Mouse (Mus musculus) liver, embryonic 14.5 days (tissue): ENCODE results near the gene Cacna2d2.

Experiments used
- CTCF ChIP-seq: IDR thresholded peaks from 2 replicates; pipeline ENCODE4 v1.5.1; 2016; ENCODE audit warnings: antibody characterized with exemption, low read depth, control low read depth
- EP300 ChIP-seq: IDR thresholded peaks from 2 replicates; pipeline ENCODE4 v1.6.1; 2016; ENCODE audit warnings: antibody characterized with exemption, low read depth

- TF ChIP-seq CTCF (no peak), EP300 (no peak)
Measured at GRCm38 (mm10) chr9:107521190-107521589, 121.8 kb downstream of the Cacna2d2 start.
